Mouse (Mus musculus) Patski (cell line): ENCODE results near the gene Fam83g. TPM values are rescaled to one million over a fixed set of nuclear protein-coding genes. Genes with fewer than 3 reads are reported as not detected.

Experiments
- ATAC-seq: fragments of 100-300 bp; one replicate; pipeline ENCODE4 v1.8.0; 2021
- CTCF ChIA-PET: fragments of 350-600 bp; sonication (Branson Sonifier 250); formaldehyde crosslinking; loops from one replicate; lab custom pipeline; 2022; ENCODE audit warnings: inconsistent platforms; lab: Charles Lee
- POLR2A ChIA-PET: fragments of 350-600 bp; sonication (Branson Sonifier 250); formaldehyde crosslinking; loops from one replicate; lab custom pipeline; 2022; ENCODE audit warnings: antibody characterized with exemption, inconsistent platforms; lab: Charles Lee
- DNase-seq: peaks from one replicate; pipeline ENCODE4 v3.0.0-alpha.2; 2011; ENCODE audit warnings: low read depth, low spot score
- H3K27me3 ChIP-seq: fragments of 371-371 bp; one replicate; pipeline ENCODE4 v1.5.1; 2021
- CTCF ChIP-seq: fragments of 100-300 bp; IDR thresholded peaks from one replicate; pipeline ENCODE4 v1.5.1; 2021
- in situ Hi-C: fragments of 300-500 bp; cut with MboI; formaldehyde crosslinking; loops from 3 replicates; pipeline ENCODE4 v1.11.1; 2018; ENCODE audit warnings: low pct_unique_long_range_greater_than_20kb, mixed read lengths
- polyA plus RNA-seq: library from polyadenylated mRNA; unstranded; gene quantifications from one replicate; pipeline ENCODE4 v1.2.3, GENCODE M21; 2021

The Fam83g gene
- polyA plus RNA-seq, 1 experiment from 2014 or later, result not detected

DNA sequence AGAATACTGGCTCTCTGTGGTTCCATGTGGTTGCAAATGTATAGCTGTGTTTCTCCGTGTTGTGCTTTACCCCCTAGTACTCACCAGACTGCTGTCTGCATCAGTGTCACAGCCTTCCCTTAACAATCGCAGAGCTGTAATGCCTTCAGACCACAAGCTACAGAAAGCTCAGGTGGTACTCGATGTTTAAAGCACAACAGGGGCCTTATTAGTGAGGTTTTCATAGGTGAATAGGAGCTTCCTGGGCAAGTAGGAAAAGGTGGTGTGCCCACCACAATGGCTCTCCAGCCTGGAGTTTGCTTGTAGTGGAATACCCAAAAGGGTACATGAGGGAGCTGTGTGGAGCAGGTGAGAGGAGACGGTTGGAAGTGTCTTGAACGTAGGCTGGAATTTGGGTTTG is 31.7 kb upstream of the Fam83g start:
- CTCF ChIA-PET, result interaction anchor here (2.2 kb wide), 1 partner anchor 62 kb away, joined by 6 read pairs; no protein-coding TSS in a partner anchor
- H3K27me3 ChIP-seq, result no peaks in the 10 kb centered on the region
- DNase-seq (no peak), ATAC-seq (no peak)
- no peak for TF ChIP-seq CTCF
- POLR2A ChIA-PET, result no interaction called here
- in situ Hi-C loops, result no loop called here

DNA sequence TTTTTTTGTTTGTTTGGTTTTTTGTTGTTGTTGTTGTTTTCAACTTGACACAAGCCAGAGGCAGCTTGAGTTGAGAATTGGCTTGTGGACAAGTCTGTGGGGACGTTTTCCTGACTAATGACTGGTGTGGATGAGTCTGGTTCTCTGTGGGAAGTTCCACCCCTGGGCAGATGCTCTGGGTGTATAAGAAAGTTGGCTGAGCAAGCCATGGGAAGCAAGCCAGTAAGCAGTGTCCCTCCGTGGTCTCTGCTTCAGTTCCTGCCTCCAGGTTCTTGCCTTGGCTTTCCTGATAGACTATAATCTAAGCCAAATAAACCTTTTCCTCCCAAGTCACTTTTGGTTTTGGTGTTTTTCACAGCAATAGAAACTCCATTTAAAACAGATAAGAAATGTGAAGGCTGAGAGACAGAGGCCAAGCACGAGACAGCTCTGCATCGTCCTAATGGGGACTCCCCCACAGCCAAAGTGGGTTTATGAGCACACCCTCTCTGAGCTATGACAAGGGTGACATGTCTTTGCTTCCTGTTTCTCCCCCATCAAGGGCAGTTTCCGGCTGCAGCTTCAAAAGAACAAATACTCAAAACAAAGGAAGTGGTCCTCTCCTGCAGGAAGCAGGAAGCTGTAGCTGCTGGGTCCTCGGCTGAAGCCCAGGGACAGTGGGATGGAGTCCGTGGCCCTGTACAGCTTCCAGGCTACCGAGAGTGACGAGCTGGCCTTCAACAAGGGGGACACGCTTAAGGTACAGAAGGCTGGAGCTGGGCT is 31.0 kb upstream of the Fam83g start, which contains the start of gene Grap:
TSS of gene Grap (plus strand) at position 580 of the 762 bp plus-strand sequence.
- no peak for TF ChIP-seq CTCF
- ATAC-seq (no peak), DNase-seq (no peak)
- POLR2A ChIA-PET, result no interaction called here
- H3K27me3 ChIP-seq, result no peaks in the 10 kb centered on the region
- CTCF ChIA-PET, result interaction anchor here (2.2 kb wide), 1 partner anchor 62 kb away, joined by 6 read pairs; no protein-coding TSS in a partner anchor
- in situ Hi-C loops, result no loop called here

DNA sequence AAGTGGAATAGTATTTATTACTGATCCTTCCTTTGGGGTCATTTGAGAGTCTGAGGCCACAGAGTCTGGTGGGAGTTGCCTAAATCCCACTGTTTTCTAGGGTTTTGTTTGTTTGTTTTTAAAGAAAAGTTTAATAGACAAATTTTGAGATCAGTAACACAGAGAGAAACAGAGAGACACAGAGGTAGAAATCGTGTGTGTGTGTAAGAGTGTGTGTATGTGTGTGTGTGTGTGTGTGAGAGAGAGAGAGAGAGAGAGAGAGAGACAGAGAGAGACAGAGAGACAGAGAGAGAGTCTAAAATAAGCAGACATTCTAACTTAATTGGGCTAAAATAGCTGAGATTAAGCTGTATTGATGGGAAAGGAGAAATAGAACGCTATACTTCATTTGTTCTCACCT is 30.3 kb upstream of the Fam83g start:
- TF ChIP-seq CTCF, result no peak
- POLR2A ChIA-PET, result no interaction called here
- in situ Hi-C loops, result no loop called here
- CTCF ChIA-PET, result interaction anchor here (1.2 to 2.2 kb wide), 2 partner anchors 27 to 61 kb away, joined by 3 to 6 read pairs; no protein-coding TSS in a partner anchor
- no peaks in the 10 kb centered on the region for H3K27me3 ChIP-seq
- DNase-seq (no peak), ATAC-seq (no peak)

DNA sequence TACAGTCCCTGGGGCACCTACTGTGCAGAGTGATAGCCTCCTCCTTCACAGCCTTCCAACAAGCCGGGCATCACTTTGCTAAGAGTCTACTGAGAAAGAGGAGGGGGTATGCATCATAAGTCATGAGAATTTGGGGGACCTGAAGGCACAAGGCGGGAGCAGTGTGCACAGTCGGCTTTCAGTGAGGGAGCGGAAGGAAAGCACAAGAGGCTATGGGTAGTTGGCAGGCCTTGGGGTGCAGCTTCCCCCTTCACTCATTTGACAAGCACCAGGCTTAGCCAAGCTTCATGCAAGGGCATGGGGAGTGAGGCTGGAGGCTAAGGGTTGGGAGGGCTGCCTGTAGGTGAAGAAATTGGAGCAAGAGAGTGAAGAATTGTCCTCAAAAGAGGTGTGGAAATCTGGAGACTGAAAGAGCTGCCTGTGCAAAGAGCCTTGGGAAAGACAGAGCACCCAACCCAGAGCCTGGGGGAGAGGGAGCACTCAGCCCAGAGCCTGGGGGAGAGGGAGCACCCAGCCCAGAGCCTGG is 29.0 kb upstream of the Fam83g start:
- no peak for DNase-seq
- no peak for TF ChIP-seq CTCF
- no peaks in the 10 kb centered on the region for H3K27me3 ChIP-seq
- ATAC-seq, result no peak
- in situ Hi-C loops, result no loop called here
- CTCF ChIA-PET, result interaction anchor here (1.0 to 1.2 kb wide), 2 partner anchors 10 to 28 kb away, joined by 3 read pairs; no protein-coding TSS in a partner anchor
- POLR2A ChIA-PET, result no interaction called here

DNA sequence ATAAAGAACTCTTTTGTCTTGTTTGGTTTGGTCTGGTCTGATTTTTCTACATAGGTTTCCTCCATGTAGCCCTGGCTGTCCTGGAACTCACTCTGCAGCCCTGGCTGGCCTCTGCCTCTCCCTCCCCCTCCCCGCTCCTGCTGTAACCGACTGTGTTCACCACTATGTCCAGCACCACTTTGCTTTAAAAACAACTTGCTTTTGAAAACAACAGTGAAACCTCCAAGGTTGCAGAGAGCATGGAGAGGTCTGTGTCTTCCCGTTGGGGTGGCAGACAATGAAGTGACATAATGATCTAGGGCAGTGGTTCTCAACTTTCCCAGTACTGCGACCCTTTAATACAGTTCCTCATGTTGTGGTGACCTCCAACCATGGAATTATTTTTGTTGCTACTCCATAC is 28.2 kb upstream of the Fam83g start:
- ChIA-PET CTCF (interaction anchor here (1.0 kb wide), 1 partner anchor 11 kb away, joined by 3 read pairs; no protein-coding TSS in a partner anchor), POLR2A (no interaction called here)
- in situ Hi-C loops, result no loop called here
- DNase-seq, result no peak
- no peak for ATAC-seq
- H3K27me3 ChIP-seq, result no peaks in the 10 kb centered on the region
- TF ChIP-seq CTCF, result no peak

DNA sequence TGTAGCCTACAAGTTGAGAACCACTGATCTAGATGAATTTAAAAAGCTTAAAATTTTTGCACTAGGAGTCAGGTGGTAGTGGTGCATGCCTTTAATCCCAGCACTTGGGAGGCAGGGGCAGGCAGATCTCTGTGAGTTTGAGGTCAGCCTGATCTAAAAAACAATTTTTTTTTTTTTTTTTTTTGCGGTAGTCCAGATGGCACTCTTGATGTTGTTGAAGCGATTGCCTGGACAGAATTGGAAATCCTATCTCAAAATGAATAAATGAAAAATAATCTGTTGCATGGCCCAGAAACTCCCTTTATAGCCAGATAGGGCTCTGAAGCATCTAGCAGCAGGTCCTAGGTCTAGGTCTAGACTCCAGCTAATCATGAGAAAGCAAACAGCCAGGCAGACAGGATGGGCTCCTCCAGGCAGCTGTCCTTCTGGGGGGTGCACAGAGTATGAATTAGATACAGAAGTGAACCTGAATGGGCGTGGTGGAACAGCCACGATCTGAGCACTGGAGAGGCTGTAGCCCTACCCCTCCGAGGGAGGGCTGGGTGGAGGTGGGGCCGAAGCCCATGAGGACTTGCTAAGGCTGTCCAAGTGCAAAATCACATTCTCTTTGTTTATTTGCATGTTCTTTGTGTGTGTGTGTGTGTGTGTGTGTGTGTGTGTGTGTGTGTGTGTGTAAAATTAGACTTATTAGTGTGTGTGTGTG is 27.6 kb upstream of the Fam83g start:
- H3K27me3 ChIP-seq, result no peaks in the 10 kb centered on the region
- POLR2A ChIA-PET, result no interaction called here
- no peak for ATAC-seq
- CTCF ChIA-PET, result interaction anchor here (1.0 kb wide), 1 partner anchor 11 kb away, joined by 3 read pairs; no protein-coding TSS in a partner anchor
- no peak for TF ChIP-seq CTCF
- in situ Hi-C loops, result no loop called here
- DNase-seq, result no peak

DNA sequence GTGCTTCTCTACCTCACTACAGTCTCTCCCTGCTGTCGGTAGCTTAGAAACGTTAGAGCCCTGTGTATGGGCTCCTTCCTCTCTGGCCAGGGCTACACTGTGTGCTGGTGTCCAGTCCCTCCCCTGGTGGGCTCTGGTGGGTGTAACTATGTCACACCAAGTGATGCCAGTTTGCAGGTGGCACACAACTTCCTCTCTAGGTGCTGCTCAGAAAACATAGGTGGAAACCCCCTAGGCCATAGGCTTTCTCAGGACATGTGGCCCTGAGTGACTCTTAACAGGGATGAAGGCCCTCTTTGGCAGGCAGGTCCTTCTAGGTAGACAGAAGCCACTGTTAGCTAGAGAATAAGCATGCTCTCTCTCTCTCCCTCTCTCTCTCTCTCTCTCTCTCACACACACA is 26.5 kb upstream of the Fam83g start:
- H3K27me3 ChIP-seq, result no peaks in the 10 kb centered on the region
- DNase-seq (no peak), ATAC-seq (no peak)
- in situ Hi-C loops, result no loop called here
- CTCF ChIA-PET, result interaction anchor here (2.4 kb wide), 1 partner anchor 28 kb away, joined by 7 read pairs; no protein-coding TSS in a partner anchor
- POLR2A ChIA-PET, result no interaction called here
- TF ChIP-seq CTCF, result no peak

DNA sequence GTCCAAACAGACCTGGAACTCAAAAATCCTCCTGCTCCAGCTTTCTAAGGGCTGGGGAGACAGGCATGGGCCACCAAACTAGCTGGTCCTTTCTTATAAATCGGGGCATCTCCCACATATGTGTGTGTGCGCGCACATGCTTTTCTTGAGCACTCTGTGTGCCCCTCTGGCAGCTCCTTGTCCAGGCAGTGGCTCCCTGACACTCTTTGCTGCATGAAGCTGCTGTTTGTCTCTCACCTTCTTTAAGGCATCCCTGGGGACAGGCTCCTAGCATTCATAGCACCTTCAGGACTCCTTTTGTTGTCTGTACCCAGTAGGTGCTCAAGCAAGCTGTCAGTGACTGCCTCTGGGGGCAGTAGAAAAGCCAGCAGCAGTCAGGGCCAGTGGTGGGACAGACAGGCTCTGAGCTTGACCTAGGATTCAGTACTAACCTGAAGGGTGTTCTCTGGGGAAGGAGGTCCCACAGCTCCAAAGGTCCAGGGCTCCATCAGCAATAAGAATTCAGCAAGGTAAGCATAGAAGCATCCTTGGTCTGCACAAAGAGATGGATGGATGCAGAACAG is 25.4 kb upstream of the Fam83g start:
- ChIA-PET CTCF (interaction anchor here (0.7 to 2.4 kb wide), 3 partner anchors 29 to 57 kb away, joined by 3 to 7 read pairs (median 7); no protein-coding TSS in a partner anchor), POLR2A (interaction anchor here (0.9 kb wide), 1 partner anchor 10 kb away, joined by 3 read pairs; no protein-coding TSS in a partner anchor)
- no peaks in the 10 kb centered on the region for H3K27me3 ChIP-seq
- ATAC-seq (no peak), DNase-seq (no peak)
- TF ChIP-seq CTCF, result no peak
- in situ Hi-C loops, result no loop called here

DNA sequence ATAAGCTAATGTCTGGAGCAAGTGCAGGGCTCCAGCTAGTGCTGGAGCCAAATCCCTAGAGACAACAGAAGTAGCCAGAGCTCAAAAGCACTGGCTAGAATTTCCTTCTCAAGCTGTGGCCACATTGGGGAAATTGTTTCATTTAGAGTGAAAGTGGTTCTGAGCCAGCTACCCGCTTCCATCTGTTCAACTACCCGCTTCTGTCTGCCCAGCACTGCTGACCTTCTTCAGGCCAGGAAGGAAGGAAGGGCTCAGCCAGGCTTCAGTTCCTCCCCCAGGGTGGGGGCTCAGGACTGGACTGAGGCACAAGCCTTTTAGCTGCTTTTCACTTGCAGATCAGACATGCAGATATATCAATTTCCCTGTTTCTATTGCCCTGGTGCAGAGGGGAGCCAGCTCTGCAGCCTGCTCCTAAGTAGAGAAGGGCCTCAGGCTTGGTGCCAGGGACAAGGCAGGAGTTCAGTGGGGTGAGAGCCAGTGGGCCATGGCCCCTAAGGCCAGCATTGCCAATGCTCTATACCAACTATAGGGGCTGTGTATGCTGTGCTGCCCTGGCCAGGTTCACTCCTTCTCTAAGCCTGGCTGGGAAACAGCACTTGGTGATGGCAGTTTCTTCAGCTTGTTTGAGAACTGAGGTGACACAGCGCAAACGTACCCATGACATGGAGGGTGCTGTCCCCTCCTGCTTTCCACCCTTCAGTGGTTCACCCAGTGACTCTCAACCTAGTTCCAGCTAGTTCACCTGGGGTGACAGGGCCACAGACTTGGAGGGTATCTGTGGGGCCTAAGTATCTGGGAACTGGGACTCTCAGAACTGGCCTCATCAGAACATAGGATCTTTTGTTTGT is 24.7 kb upstream of the Fam83g start:
- CTCF ChIA-PET, result interaction anchor here (1.9 to 2.4 kb wide), 2 partner anchors 30 to 55 kb away, joined by 7 read pairs; no protein-coding TSS in a partner anchor
- in situ Hi-C loops, result no loop called here
- DNase-seq (no peak), ATAC-seq (no peak)
- POLR2A ChIA-PET, result interaction anchor here (0.9 kb wide), 1 partner anchor 10 kb away, joined by 3 read pairs; no protein-coding TSS in a partner anchor
- no peaks in the 10 kb centered on the region for H3K27me3 ChIP-seq
- TF ChIP-seq CTCF, result no peak
